Mouse (Mus musculus): Measurements from ENCODE around the gene Stox1. TPM values are rescaled to one million over a fixed set of nuclear protein-coding genes. Genes with fewer than 3 reads are reported as not detected.

Gene Stox1
- polyA plus RNA-seq, 1 experiment = 0.33 TPM

DNA sequence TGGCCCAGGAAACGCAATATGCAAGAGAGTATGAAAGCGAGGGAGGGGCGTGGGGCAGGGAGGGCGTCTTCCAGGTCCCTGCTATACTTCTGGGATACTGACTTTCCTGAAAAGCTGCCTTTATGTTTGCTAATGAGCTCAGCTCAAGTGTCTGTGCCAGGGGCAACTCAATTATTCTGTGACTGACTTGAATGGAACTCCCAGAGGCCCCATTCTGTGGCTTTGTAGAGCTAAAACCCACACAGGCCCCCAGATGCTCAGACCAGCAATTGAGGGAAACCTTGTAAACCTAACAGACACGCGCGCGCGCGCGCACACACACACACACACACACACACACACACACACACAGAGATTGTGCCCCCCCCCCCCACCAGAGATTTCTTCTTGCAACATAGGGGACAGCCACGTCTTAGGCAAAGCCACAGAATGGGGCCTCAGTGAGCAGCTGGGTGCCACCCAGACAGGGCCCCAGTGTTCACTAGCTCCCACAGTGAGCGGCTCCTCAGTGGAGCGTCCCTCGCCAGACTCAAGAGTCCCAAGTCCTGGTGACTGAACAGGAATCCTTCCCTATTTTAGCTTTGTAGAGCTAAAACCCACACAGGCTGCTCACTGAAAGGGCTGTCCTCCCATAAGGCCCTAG is 38.8 kb downstream of the Stox1 start:
- DNase-seq = no peak
- Histone ChIP-seq H3K27me3 (replicated peaks; ENCODE audit: control insufficient read depth, insufficient read depth, low read length) (no peaks in the 10 kb centered on the region), H3K27ac (ENCODE audit: insufficient read depth, low read depth, low read length) (no peak overlapping the region), H3K36me3 (ENCODE audit: control insufficient read depth, insufficient read depth, low read length) (no peaks in the 10 kb centered on the region), H3K4me3 (ENCODE audit: insufficient read depth, low read depth, low read length) (no peak overlapping the region), H3K4me1 (ENCODE audit: control insufficient read depth, insufficient read depth, low read length) (no peaks in the 10 kb centered on the region)
- TF ChIP-seq POLR2A (IDR thresholded peaks at IDR 0.05; ENCODE audit: low read depth, low read length) = no peak
- TF ChIP-seq CTCF (conservative IDR thresholded peaks at IDR 0.05; ENCODE audit: insufficient read depth, insufficient read length, low read depth, low read length) = no peak
- 91% methylated on average over 15 of the region's 15 CpGs for WGBS

DNA sequence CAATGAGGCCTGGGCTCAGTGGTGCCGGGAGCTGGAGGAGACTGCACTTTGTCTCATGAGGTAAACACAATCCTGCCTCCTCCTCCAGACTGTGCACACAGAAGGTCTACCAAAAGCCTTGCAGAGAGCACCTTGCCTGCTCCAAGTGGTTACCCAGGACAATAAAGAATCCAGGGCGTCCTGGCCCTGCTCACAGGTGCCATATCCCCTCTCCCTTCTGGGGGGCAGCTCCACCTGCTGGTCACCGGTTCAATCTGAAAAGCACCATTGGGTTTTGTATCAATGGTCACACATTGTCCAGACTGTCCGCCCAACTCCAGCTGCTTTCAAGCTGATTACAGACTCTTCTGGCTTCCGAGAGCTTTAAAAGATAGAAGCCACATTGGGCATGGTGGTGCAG is 42.9 kb downstream of the Stox1 start:
- TF ChIP-seq POLR2A (IDR thresholded peaks at IDR 0.05; ENCODE audit: low read depth, low read length) = no peak
- TF ChIP-seq CTCF (conservative IDR thresholded peaks at IDR 0.05; ENCODE audit: insufficient read depth, insufficient read length, low read depth, low read length) = peak; percentile 61
- Histone ChIP-seq H3K27ac (ENCODE audit: insufficient read depth, low read depth, low read length) (no peak overlapping the region), H3K4me1 (ENCODE audit: control insufficient read depth, insufficient read depth, low read length) (no peaks in the 10 kb centered on the region), H3K36me3 (ENCODE audit: control insufficient read depth, insufficient read depth, low read length) (no peaks in the 10 kb centered on the region), H3K27me3 (replicated peaks; ENCODE audit: control insufficient read depth, insufficient read depth, low read length) (no peaks in the 10 kb centered on the region), H3K4me3 (ENCODE audit: insufficient read depth, low read depth, low read length) (no peak overlapping the region)
- WGBS = 43% methylated on average over 5 of the region's 5 CpGs
- DNase-seq = peak; percentile 45

- no peaks in the 10 kb centered on the region for H3K27me3 ChIP-seq (replicated peaks; ENCODE audit: control insufficient read depth, insufficient read depth, low read length)
- H3K4me3 ChIP-seq (ENCODE audit: insufficient read depth, low read depth, low read length) = no peak overlapping the region
- no peak overlapping the region for H3K27ac ChIP-seq (ENCODE audit: insufficient read depth, low read depth, low read length)
- no peak for DNase-seq
- no peaks in the 10 kb centered on the region for H3K4me1 ChIP-seq (ENCODE audit: control insufficient read depth, insufficient read depth, low read length)
- no peak for TF ChIP-seq POLR2A (IDR thresholded peaks at IDR 0.05; ENCODE audit: low read depth, low read length)
- peak; percentile 28; the same call in 1 of the 2 replicates for TF ChIP-seq CTCF (conservative IDR thresholded peaks at IDR 0.05; ENCODE audit: insufficient read depth, insufficient read length, low read depth, low read length)
- whole genome bisulfite sequencing = 87% methylated on average over 1 of the region's 1 CpGs
- H3K36me3 ChIP-seq (ENCODE audit: control insufficient read depth, insufficient read depth, low read length) = no peaks in the 10 kb centered on the region
Observed at GRCm38 (mm10) chr10:62679833-62680232, 46.1 kb downstream of the Stox1 start.

DNA sequence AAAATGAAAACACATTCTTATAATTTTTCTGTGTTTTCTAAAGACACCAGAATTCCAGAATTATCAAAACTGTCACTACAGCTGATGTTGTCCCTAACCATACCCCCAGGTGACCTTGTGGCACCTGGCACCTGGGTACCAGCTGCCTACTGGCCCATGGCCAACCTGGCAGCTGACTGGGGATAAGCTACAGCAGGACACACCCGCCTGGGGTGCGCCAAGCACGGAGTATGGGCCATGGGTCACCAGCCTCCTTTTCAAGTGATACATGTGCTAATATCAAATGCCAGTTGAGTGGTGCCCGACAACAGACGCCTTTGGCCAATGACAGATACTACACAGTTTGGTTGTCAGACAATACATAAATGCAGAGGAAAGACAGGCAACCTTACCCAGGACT is 48.6 kb downstream of the Stox1 start:
- no peak for DNase-seq
- TF ChIP-seq CTCF (conservative IDR thresholded peaks at IDR 0.05; ENCODE audit: insufficient read depth, insufficient read length, low read depth, low read length) = no peak
- TF ChIP-seq POLR2A (IDR thresholded peaks at IDR 0.05; ENCODE audit: low read depth, low read length) = no peak

DNA sequence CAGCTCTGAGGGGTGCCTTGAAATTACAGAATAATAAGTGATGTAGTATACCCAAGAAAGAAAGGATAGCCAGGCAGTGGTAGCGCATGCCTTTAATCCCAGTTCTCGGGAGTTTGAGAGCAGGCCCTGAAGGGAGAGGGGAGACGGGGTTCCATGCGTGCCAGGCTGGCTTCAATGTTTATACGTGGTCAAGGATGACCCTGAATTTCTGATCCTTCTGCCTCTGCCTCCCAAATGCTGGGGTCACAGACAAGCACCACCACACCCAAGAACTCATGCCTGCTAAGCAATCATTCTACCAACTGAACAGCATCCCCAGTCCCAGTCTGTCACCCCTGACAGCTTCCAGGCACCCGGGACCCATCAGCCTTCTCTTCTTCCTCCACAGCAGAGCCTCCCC is 49.7 kb downstream of the Stox1 start:
- no peaks in the 10 kb centered on the region for H3K36me3 ChIP-seq (ENCODE audit: control insufficient read depth, insufficient read depth, low read length)
- no peaks in the 10 kb centered on the region for H3K27me3 ChIP-seq (replicated peaks; ENCODE audit: control insufficient read depth, insufficient read depth, low read length)
- no peak for TF ChIP-seq CTCF (conservative IDR thresholded peaks at IDR 0.05; ENCODE audit: insufficient read depth, insufficient read length, low read depth, low read length)
- no peak for TF ChIP-seq POLR2A (IDR thresholded peaks at IDR 0.05; ENCODE audit: low read depth, low read length)
- no peak for DNase-seq
- no peak overlapping the region for H3K27ac ChIP-seq (ENCODE audit: insufficient read depth, low read depth, low read length)
- no peak overlapping the region for H3K4me3 ChIP-seq (ENCODE audit: insufficient read depth, low read depth, low read length)
- H3K4me1 ChIP-seq (ENCODE audit: control insufficient read depth, insufficient read depth, low read length) = no peaks in the 10 kb centered on the region
- 90% methylated on average over 6 of the region's 6 CpGs for WGBS

More for the DNA sequence above, 48.6 kb downstream of the Stox1 start:
- H3K27ac ChIP-seq (ENCODE audit: insufficient read depth, low read depth, low read length) = no peak overlapping the region
- H3K36me3 ChIP-seq (ENCODE audit: control insufficient read depth, insufficient read depth, low read length) = no peaks in the 10 kb centered on the region
- WGBS = 58% methylated on average over 5 of the region's 5 CpGs
- no peaks in the 10 kb centered on the region for H3K27me3 ChIP-seq (replicated peaks; ENCODE audit: control insufficient read depth, insufficient read depth, low read length)
- no peaks in the 10 kb centered on the region for H3K4me1 ChIP-seq (ENCODE audit: control insufficient read depth, insufficient read depth, low read length)
- no peak overlapping the region for H3K4me3 ChIP-seq (ENCODE audit: insufficient read depth, low read depth, low read length)

GRCm38 (mm10) chr10:62672359-62672758 is 53.6 kb downstream of the Stox1 start:
- no peak for DNase-seq
- Histone ChIP-seq H3K27me3 (replicated peaks; ENCODE audit: control insufficient read depth, insufficient read depth, low read length) (no peaks in the 10 kb centered on the region), H3K36me3 (ENCODE audit: control insufficient read depth, insufficient read depth, low read length) (no peaks in the 10 kb centered on the region), H3K4me1 (ENCODE audit: control insufficient read depth, insufficient read depth, low read length) (no peaks in the 10 kb centered on the region), H3K4me3 (ENCODE audit: insufficient read depth, low read depth, low read length) (no peak overlapping the region), H3K27ac (ENCODE audit: insufficient read depth, low read depth, low read length) (no peak overlapping the region)
- TF ChIP-seq CTCF (conservative IDR thresholded peaks at IDR 0.05; ENCODE audit: insufficient read depth, insufficient read length, low read depth, low read length) (0 out of 2 replicates have a peak, but pooled peaks have one; percentile 23), POLR2A (IDR thresholded peaks at IDR 0.05; ENCODE audit: low read depth, low read length) (no peak)
- 99% methylated on average over 2 of the region's 2 CpGs for WGBS

GRCm38 (mm10) chr10:62669245-62669644 is 56.7 kb downstream of the Stox1 start:
- H3K4me3 ChIP-seq (ENCODE audit: insufficient read depth, low read depth, low read length) = no peak overlapping the region
- TF ChIP-seq CTCF (conservative IDR thresholded peaks at IDR 0.05; ENCODE audit: insufficient read depth, insufficient read length, low read depth, low read length) (no peak), POLR2A (IDR thresholded peaks at IDR 0.05; ENCODE audit: low read depth, low read length) (no peak)
- no peaks in the 10 kb centered on the region for H3K27me3 ChIP-seq (replicated peaks; ENCODE audit: control insufficient read depth, insufficient read depth, low read length)
- no peaks in the 10 kb centered on the region for H3K4me1 ChIP-seq (ENCODE audit: control insufficient read depth, insufficient read depth, low read length)
- DNase-seq = no peak
- no peaks in the 10 kb centered on the region for H3K36me3 ChIP-seq (ENCODE audit: control insufficient read depth, insufficient read depth, low read length)
- no peak overlapping the region for H3K27ac ChIP-seq (ENCODE audit: insufficient read depth, low read depth, low read length)
- 42% methylated on average over 14 of the region's 14 CpGs for WGBS

Measured in kidney, adult 2 months (tissue).